8 mouse cellular contexts compared by ENCODE assay signal in genomic region chr19:47137771-47138421, GRCm38 (mm10). TPM values are rescaled to one million over a fixed set of nuclear protein-coding genes. Genes with fewer than 3 reads are reported as not detected.
DNase-seq lines count a peak whose midpoint lies in the region; ATAC-seq and TF ChIP-seq lines count a peak whose summit lies in the region.

Gene Calhm2 (minus strand): TSS chr19:47138294.

- no peaks in the 10 kb centered on the region for H3K9me3 ChIP-seq in embryonic facial prominence, embryonic 15.5 days (replicated peaks)
- no peaks in the 10 kb centered on the region for H3K9me3 ChIP-seq in heart, embryonic 15.5 days (replicated peaks)
- H3K9me3 ChIP-seq in lung, embryonic 15.5 days: no peaks in the 10 kb centered on the region

- H3K27ac ChIP-seq in embryonic facial prominence, embryonic 15.5 days (replicated peaks): peak within 1 kb of the TSS; percentile 92
- H3K27ac ChIP-seq in heart, embryonic 15.5 days: peak within 1 kb of the TSS; percentile 85
- peak within 1 kb of the TSS; percentile 93 for H3K27ac ChIP-seq in lung, embryonic 15.5 days
- H3K27ac ChIP-seq in olfactory bulb, adult 2 months (ENCODE audit: insufficient read depth, low read depth, low read length): peak within 1 kb of the TSS; percentile 43

- peaks cover 22% of the 10 kb centered on the region for H3K36me3 ChIP-seq in embryonic facial prominence, embryonic 15.5 days
- peaks cover 9% of the 10 kb centered on the region; the same call in 1 of the 2 replicates for H3K36me3 ChIP-seq in heart, embryonic 15.5 days
- H3K36me3 ChIP-seq in lung, embryonic 15.5 days: peaks cover 5% of the 10 kb centered on the region; the same call in 1 of the 2 replicates

- peak within 1 kb of the TSS; percentile 72 for H3K4me2 ChIP-seq in embryonic facial prominence, embryonic 15.5 days (replicated peaks)
- H3K4me2 ChIP-seq in heart, embryonic 15.5 days: peak within 1 kb of the TSS; percentile 76
- peak within 1 kb of the TSS; percentile 63 for H3K4me2 ChIP-seq in lung, embryonic 15.5 days

- H3K4me1 ChIP-seq in embryonic facial prominence, embryonic 15.5 days: peaks cover 42% of the 10 kb centered on the region
- H3K4me1 ChIP-seq in heart, embryonic 15.5 days (replicated peaks): peaks cover 31% of the 10 kb centered on the region
- peaks cover 21% of the 10 kb centered on the region for H3K4me1 ChIP-seq in lung, embryonic 15.5 days
- H3K4me1 ChIP-seq in olfactory bulb, adult 2 months (ENCODE audit: control insufficient read depth, insufficient read depth, low read length): peaks cover 41% of the 10 kb centered on the region

- peak within 1 kb of the TSS; percentile 51 for H3K4me3 ChIP-seq in embryonic facial prominence, embryonic 15.5 days (replicated peaks)
- peak within 1 kb of the TSS; percentile 55 for H3K4me3 ChIP-seq in heart, embryonic 15.5 days
- H3K4me3 ChIP-seq in lung, embryonic 15.5 days: peak within 1 kb of the TSS; percentile 54
- H3K4me3 ChIP-seq in olfactory bulb, adult 2 months (ENCODE audit: insufficient read depth, low read depth, low read length): peak within 1 kb of the TSS; percentile 55

- DNase-seq in 3T3-L1 (ENCODE audit: low read depth, low spot score) (peak; percentile 70), MEL-GATA-1-ER (ENCODE audit: extremely low read depth, low read depth) (peak; percentile 54)
- peak; percentile 72 to 78 for DNase-seq in kidney, postnatal 4 days
- DNase-seq in thymus, postnatal 36 days: peak; percentile 55 to 57

- no peaks in the 10 kb centered on the region for H3K27me3 ChIP-seq in embryonic facial prominence, embryonic 15.5 days
- H3K27me3 ChIP-seq in heart, embryonic 15.5 days: no peaks in the 10 kb centered on the region
- H3K27me3 ChIP-seq in lung, embryonic 15.5 days: no peaks in the 10 kb centered on the region; the same call in 1 of the 2 replicates

- TF ChIP-seq POLR2A in olfactory bulb, adult 2 months (IDR thresholded peaks at IDR 0.05; ENCODE audit: insufficient read depth, low read depth, low read length): peak; percentile 33; the same call in 1 of the 2 replicates

- peak; percentile 75 for ATAC-seq in embryonic facial prominence, embryonic 15.5 days (ENCODE audit: insufficient number of reproducible peaks, low FRiP score, low TSS enrichment, low read depth)
- ATAC-seq in heart, embryonic 15.5 days (replicated peaks; ENCODE audit: insufficient number of reproducible peaks, insufficient read depth, low FRiP score, low read depth): peak; percentile 83
- ATAC-seq in lung, embryonic 15.5 days (ENCODE audit: borderline replicate concordance, extremely low read depth, low FRiP score, low TSS enrichment): peak; percentile 85

- no peak for TF ChIP-seq CTCF in olfactory bulb, adult 2 months (IDR thresholded peaks at IDR 0.05; ENCODE audit: insufficient read depth, low read depth, low read length)

- peak within 1 kb of the TSS; percentile 70 for H3K9ac ChIP-seq in embryonic facial prominence, embryonic 15.5 days
- peak within 1 kb of the TSS; percentile 68 for H3K9ac ChIP-seq in heart, embryonic 15.5 days
- H3K9ac ChIP-seq in lung, embryonic 15.5 days: peak within 1 kb of the TSS; percentile 67

- WGBS in embryonic facial prominence, embryonic 15.5 days: 4% methylated on average over 28 of the region's 28 CpGs
- 1% methylated on average over 28 of the region's 28 CpGs for WGBS in heart, embryonic 15.5 days
- WGBS in lung, embryonic 15.5 days: 1% methylated on average over 28 of the region's 28 CpGs
- 8% methylated on average over 28 of the region's 28 CpGs for WGBS in olfactory bulb, adult 2 months

RNA-seq across cellular contexts. Expression of gene Calhm2, which starts in this region (rescaled TPM):
- 11.9 and 13.4 TPM in 2 replicates for polyA plus RNA-seq in embryonic facial prominence, embryonic 15.5 days (2015; fragmentation: Nextera tagmentation; extraction: Ambion mirVana)
- 4.6 and 6.5 TPM in 2 replicates for polyA plus RNA-seq in heart, embryonic 15.5 days (2015; fragmentation: Nextera tagmentation; extraction: Ambion mirVana)
- 7.1 and 9.7 TPM in 2 replicates for polyA plus RNA-seq in lung, embryonic 15.5 days (2015; fragmentation: Nextera tagmentation; extraction: Ambion mirVana)
- not detected in 2 replicates for polyA plus RNA-seq in olfactory bulb, adult 2 months (2012; ENCODE audit: insufficient read depth, insufficient read length, low replicate concordance, missing spikeins)

Comparison
In these comparisons a context has a peak if more than half of its experiments do, and no peak if none do; other contexts are left out.
1. Peak in every context shown above with its lines: DNase-seq, ATAC-seq, H3K4me3 ChIP-seq and H3K27ac ChIP-seq.
2. H3K27ac ChIP-seq: peak in every context shown above with its lines; median percentile 93 in lung, embryonic 15.5 days; 92 in embryonic facial prominence, embryonic 15.5 days; 85 in heart, embryonic 15.5 days; 43 in olfactory bulb, adult 2 months.